Mouse (Mus musculus) lung, postnatal 0 days (tissue): ENCODE measurements around the gene Trim66.

Experiments
- CTCF ChIP-seq: IDR thresholded peaks from 2 replicates; pipeline ENCODE4 v1.5.1; 2016; ENCODE audit warnings: antibody characterized with exemption, mild to moderate bottlenecking
- EP300 ChIP-seq: IDR thresholded peaks from 2 replicates; pipeline ENCODE4 v1.6.1; 2016; ENCODE audit warnings: antibody characterized with exemption, mild to moderate bottlenecking, control low read depth

DNA sequence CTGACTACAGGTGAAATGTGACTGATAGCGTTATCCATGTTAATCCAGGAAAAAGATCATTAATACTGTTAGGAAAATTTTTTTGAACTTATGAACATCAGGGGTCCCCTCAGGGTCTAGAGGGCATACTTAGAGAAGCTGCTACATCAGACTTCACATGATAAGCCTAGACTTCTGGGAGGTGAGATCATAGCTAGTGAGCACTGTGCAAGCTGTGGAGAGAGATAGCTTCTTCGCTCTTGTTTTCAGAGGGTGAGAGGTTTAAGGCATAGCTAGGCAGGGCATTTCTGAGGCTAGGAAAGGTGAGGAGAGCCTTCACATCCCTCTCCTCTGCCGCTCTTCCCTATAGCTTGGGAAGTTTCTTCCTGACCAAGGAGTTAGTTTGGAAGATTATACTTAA is 3.9 kb upstream of the Trim66 start:
- TF ChIP-seq CTCF = no peak
- TF ChIP-seq EP300 = no peak
